Mouse (Mus musculus) testis, adult 2 months (tissue): ENCODE data around the gene Lipa. TPM values are rescaled to one million over a fixed set of nuclear protein-coding genes. Genes with fewer than 3 reads are reported as not detected.

ENCODE experiments used
- H3K27ac ChIP-seq: fragments of 200-500 bp; 2 replicates; pipeline ENCODE4 v1.5.1; 2012; ENCODE audit warnings: low read depth, low read length; ENCODE audit not compliant: control insufficient read depth, insufficient read depth
- H3K27me3 ChIP-seq: fragments of 200-500 bp; 2 replicates; pipeline ENCODE4 v1.6.1; 2012; ENCODE audit warnings: mild to moderate bottlenecking, low read length, moderate library complexity; ENCODE audit not compliant: control insufficient read depth, insufficient read depth
- H3K36me3 ChIP-seq: fragments of 200-500 bp; 2 replicates; pipeline ENCODE4 v1.6.1; 2012; ENCODE audit warnings: mild to moderate bottlenecking, low read length; ENCODE audit not compliant: control insufficient read depth, insufficient read depth
- H3K4me1 ChIP-seq: fragments of 200-500 bp; 2 replicates; pipeline ENCODE4 v1.6.1; 2012; ENCODE audit warnings: low read length; ENCODE audit not compliant: control insufficient read depth, insufficient read depth
- H3K4me3 ChIP-seq: fragments of 200-500 bp; 2 replicates; pipeline ENCODE4 v1.5.1; 2012; ENCODE audit warnings: low read depth, mild to moderate bottlenecking, low read length, moderate library complexity, mixed read lengths; ENCODE audit not compliant: control insufficient read depth
- CTCF ChIP-seq: fragments of 200-500 bp; IDR thresholded peaks from 2 replicates; pipeline ENCODE4 v1.5.1; 2012; ENCODE audit warnings: low read depth, mild to moderate bottlenecking, inconsistent platforms, low read length, moderate library complexity; ENCODE audit not compliant: control insufficient read depth, insufficient read depth, insufficient replicate concordance
- POLR2A ChIP-seq: fragments of 200-500 bp; IDR thresholded peaks from 2 replicates; pipeline ENCODE4 v1.6.1; 2012; ENCODE audit warnings: low read depth, mild to moderate bottlenecking, inconsistent platforms, low read length, moderate library complexity; ENCODE audit not compliant: control insufficient read depth
- polyA plus RNA-seq: library from polyadenylated mRNA; depleted of rRNA; stranded (reverse); fragments of >200 nt; gene quantifications from 2 replicates; pipeline ENCODE4 v1.2.3, GENCODE M21; 2012; rRNA removed

The Lipa gene
- 3.0 and 3.8 TPM in 2 replicates for polyA plus RNA-seq

DNA sequence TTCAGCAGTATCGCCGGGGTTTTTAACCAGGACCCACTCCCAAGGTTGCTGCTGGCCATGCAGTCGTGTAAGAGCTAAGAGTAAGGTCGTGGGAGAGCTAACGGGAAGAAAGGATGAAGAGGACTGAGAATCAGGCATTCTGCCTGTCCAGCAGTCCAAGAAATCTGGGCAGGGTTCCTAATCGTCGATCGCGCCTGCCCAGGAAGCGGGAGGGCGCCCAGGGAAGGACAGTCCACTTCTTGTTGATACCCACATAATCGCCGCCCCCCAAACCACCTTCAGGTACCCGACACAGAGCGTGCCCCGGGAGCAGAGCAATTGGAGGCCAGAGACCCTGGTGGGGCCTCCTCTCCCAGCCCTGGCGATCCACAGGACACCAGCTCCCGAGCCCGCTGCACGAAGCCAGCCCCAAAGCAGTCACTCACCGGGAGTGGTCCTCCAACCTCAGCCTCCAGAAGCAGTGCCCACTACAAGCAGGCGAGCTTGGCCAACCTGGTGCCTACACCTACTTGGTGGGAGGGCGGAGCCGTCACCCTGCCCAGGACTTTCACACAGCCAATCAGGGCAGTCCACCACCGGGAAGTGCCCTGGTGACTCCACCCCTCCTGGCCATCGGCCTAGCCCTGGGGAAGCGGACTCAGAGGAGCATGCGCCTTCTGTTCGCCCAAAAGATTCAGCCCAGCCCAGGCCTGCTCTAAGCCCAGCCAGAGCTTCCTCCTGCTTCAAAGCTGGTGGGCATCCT lies at the start of gene Lipa:
Gene Lipa (minus strand): TSS at position 534 of the 742 bp plus-strand sequence.
- Histone ChIP-seq H3K27me3 (no peaks in the 10 kb centered on the region), H3K4me3 (peak within 1 kb of the TSS; percentile 67), H3K27ac (peak within 1 kb of the TSS; percentile 51), H3K4me1 (peaks cover 7% of the 10 kb centered on the region), H3K36me3 (no peaks in the 10 kb centered on the region)
- TF ChIP-seq CTCF (no peak), POLR2A (peak; percentile 73; the same call in 1 of the 2 replicates)

DNA sequence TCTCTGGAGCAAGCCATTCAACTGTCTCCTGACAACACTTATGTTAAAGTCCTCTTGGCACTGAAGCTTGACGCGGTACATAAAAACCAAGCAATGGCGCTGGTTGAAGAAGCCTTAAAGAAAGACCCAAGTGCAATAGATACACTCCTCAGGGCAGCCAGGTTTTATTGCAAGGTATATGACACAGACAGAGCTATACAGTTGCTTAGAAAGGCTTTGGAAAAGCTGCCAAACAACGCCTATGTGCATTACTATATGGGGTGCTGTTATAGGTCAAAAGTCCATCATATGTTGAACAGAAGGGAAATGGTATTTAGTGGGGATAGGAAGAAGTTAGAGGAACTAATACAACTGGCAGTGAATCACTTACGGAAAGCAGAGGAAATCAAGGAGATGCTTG lies 46.4 kb upstream of the Lipa start:
- TF ChIP-seq CTCF = no peak
- Histone ChIP-seq H3K27me3 (no peaks in the 10 kb centered on the region), H3K27ac (no peak overlapping the region), H3K4me1 (no peaks in the 10 kb centered on the region), H3K4me3 (no peak overlapping the region), H3K36me3 (no peaks in the 10 kb centered on the region)

DNA sequence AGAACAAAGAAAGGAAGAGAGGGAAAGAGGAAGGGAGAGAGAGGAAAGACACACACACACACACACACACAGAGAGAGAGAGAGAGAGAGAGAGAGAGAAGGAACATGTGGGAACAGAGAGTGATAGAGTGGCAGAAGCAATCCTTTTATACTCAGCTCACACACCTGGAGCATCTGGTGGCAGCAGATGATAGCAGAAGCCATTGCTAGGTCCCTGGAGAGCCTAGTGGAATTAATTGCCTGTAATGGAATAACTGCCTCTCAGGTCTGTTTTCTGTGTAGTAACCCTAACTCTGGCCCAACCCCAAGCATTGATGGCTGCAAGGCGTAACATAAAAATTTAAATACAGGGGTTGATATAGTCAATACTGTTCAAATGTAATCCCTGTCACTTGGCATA lies 43.8 kb upstream of the Lipa start:
- no peaks in the 10 kb centered on the region for H3K27me3 ChIP-seq
- H3K36me3 ChIP-seq = no peaks in the 10 kb centered on the region
- no peak for TF ChIP-seq CTCF
- TF ChIP-seq POLR2A = no peak
- H3K4me3 ChIP-seq = no peak overlapping the region
- peaks cover 2% of the 10 kb centered on the region; the same call in 1 of the 2 replicates for H3K4me1 ChIP-seq
- H3K27ac ChIP-seq = no peak overlapping the region

DNA sequence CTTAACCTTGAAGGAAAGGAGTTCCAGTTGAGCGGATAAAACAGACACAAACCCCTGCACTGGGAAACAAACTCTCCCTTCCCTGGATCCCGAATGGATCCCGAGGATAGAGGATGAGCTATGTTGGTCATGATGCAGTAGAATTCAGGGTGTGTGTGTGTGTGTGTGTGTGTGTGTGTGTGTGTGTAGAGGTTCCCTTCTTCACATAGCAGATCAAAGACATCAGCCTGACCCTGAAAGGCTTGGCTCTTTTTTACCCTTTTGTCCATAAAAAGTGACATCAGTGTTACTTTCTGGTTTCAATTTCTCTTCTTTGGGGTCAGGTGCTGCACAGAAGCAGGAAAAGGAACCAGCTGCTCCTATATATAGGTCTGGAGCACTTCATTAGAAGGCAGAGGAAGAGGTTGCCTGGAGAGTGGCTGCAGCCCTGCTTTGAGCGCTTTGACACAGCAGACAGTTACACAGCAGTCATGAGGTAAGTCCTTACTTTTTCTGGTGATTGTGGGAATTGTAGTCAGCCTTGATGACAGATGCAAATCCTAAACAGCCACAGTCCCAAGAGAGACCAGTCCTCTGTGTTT lies 42.7 kb upstream of the Lipa start:
- Histone ChIP-seq H3K36me3 (no peaks in the 10 kb centered on the region), H3K4me1 (peaks cover 2% of the 10 kb centered on the region; the same call in 1 of the 2 replicates), H3K27me3 (no peaks in the 10 kb centered on the region), H3K4me3 (no peak overlapping the region), H3K27ac (no peak overlapping the region)
- TF ChIP-seq POLR2A (no peak), CTCF (no peak)

DNA sequence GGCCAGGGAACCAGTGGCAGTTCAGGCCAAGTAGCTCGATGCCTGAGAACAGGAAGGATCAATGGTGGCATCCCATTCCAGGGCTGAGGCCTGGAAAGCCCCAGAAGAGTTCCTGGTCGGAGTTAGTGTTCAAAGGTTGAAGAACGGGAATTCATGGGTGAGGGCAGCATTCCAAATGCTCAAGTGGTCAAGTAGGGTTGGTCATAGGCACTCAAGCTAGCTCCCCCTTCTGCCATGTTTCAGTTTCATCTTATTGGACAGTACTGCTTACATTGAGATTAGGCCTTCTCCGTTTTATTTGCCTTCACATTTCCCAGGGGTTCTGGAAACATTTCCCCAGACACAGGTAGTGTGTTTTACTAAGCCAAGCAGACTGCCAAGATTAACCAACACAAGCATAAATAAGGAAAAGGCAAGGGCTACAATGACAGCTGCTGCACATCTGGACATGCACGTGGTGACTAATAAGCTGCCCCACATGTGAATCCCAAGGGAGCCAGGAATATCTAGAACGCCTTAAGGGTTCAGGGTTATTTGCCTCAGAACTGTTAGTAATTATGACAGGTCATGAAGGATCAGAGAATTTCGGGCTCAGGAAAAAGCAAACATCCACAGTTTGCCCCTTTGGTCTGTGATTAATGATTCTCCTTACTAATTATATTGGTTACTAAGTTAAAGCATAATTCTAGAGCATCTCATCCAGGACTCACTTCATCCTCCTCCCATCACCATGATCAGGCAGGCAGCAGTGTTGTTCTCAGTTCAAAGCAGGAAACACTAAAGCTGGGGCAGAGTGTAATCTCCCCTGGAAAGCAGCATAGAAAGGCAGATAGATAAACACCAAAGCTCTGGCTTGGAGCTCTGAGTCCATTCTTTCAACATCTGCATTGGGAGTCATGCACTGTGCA lies 42.0 kb upstream of the Lipa start:
- peaks cover 2% of the 10 kb centered on the region; the same call in 1 of the 2 replicates for H3K4me1 ChIP-seq
- no peak for TF ChIP-seq CTCF
- no peak for TF ChIP-seq POLR2A
- no peaks in the 10 kb centered on the region for H3K36me3 ChIP-seq
- no peak overlapping the region for H3K27ac ChIP-seq
- no peaks in the 10 kb centered on the region for H3K27me3 ChIP-seq
- no peak overlapping the region for H3K4me3 ChIP-seq

DNA sequence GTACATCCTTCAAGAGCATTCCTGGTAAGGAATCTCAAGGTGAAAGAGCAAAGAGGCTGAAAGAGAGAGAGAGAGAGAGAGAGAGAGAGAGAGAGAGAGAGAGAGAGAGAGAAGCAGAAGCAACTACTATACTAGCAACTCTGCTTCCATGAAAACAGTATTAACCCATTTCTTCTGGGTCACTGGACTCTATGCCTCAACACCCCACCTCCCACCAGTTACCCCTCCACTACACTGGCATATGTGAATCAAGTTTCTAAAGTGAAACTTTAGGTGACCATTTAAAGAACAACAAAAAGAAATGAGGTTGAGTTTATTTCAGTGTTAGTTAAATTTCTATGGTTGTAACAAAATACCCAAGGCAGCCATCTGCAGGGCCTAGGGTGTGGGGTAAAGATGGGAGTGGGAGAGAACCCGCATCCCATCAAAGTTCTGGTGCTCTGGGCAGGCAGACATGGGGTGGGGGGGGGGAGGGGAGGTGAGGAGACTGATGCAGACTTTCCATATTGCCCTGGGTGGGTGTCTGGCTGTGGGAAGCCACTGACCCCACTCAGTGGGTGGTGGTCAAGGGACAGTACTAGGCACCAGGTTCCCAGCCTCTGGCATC lies 39.0 kb upstream of the Lipa start:
- no peaks in the 10 kb centered on the region for H3K36me3 ChIP-seq
- peaks cover 2% of the 10 kb centered on the region; the same call in 1 of the 2 replicates for H3K4me1 ChIP-seq
- no peak overlapping the region for H3K4me3 ChIP-seq
- no peak overlapping the region for H3K27ac ChIP-seq
- TF ChIP-seq POLR2A (no peak), CTCF (no peak)
- H3K27me3 ChIP-seq = no peaks in the 10 kb centered on the region

DNA sequence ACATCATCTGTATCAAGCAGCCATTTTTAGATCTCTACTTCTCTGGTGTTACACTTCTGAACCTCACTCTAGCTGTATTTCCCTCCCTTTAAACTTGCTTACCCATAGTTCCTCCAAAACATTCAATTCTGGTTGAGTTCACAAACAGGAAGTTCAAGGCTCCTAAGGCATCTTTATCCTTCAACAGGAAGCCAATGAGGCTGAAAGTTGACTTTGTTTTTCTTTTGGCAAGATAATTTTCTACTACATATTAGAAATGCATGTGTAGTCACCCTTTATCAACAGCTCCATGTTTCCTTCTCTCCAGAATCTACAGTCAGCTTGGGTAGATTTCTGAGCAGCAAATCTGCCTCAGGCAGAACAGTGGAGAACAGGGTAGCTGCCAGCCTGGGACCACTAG lies 35.3 kb upstream of the Lipa start:
- TF ChIP-seq POLR2A = no peak
- TF ChIP-seq CTCF = no peak
- no peak overlapping the region for H3K4me3 ChIP-seq
- H3K36me3 ChIP-seq = no peaks in the 10 kb centered on the region
- H3K4me1 ChIP-seq = peaks cover 5% of the 10 kb centered on the region
- no peak overlapping the region for H3K27ac ChIP-seq
- H3K27me3 ChIP-seq = no peaks in the 10 kb centered on the region
